Mouse (Mus musculus): ENCODE results near the gene Rgs10.

GRCm38 (mm10) chr7:128376206-128376701, 42.3 kb downstream of the Rgs10 start:
- no peak for TF ChIP-seq EP300 (IDR thresholded peaks at IDR 0.05; ENCODE audit: low read depth)
- TF ChIP-seq CTCF (IDR thresholded peaks at IDR 0.05; ENCODE audit: low read depth) = no peak

Data from heart, postnatal 0 days (tissue).